Mouse (Mus musculus): ENCODE results near the gene Cmtm4. TPM values are rescaled to one million over a fixed set of nuclear protein-coding genes. Genes with fewer than 3 reads are reported as not detected.

Cmtm4 gene
- polyA plus RNA-seq, 1 experiment from 2014 or later: 2.6 TPM

DNA sequence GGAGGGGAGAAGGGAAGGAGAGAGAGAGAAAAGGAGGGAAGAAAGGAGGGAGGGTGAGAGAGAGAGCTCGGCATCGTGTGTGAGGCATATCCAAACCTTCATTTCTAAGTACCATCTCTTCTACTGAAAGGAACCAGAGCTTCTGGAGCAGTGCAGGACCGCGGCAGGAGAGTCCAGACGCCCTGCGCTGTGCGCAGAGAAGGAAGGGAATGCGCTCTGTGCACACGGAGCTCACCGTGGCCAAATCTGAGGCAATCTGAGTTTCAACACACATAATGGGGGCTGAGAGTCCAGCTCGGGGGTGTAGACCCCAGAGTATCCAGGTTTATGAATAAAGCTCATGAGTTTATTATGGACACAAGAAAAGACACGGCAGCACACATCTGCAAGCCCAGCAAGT, 26.0 kb downstream of the Cmtm4 start:
- peaks cover 24% of the 10 kb centered on the region for H3K4me1 ChIP-seq
- H3K36me3 ChIP-seq: no peaks in the 10 kb centered on the region
- no peak for ATAC-seq (replicated peaks)
- H3K9ac ChIP-seq (replicated peaks): no peak overlapping the region
- H3K4me2 ChIP-seq (replicated peaks): no peak overlapping the region
- WGBS: 69% methylated on average over 12 of the region's 12 CpGs
- 0 out of 2 replicates have a peak overlapping the region, but pooled peaks have one; percentile 49 for H3K27ac ChIP-seq (replicated peaks)
- H3K27me3 ChIP-seq: no peaks in the 10 kb centered on the region
- no peaks in the 10 kb centered on the region for H3K9me3 ChIP-seq
- H3K4me3 ChIP-seq: no peak overlapping the region

DNA sequence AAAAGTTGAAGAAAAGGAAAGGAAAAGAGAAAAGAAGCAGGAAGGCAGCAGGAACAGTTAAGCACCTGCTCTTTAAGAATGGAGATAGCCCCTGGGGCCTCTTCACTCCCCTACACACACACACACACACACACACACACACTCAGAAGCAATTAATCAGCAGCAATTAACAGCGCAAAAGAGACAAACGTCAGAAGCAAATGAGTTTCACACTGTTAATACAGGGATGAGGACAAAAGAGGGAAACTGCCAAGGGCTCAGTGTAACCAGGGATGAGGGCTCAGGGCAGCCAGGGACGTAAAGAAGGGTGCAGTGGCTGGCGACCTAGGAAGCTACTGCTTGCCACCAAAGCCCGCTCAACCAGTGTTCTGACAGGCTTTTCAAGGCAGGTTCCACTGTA, 28.2 kb downstream of the Cmtm4 start:
- H3K4me1 ChIP-seq: peaks cover 21% of the 10 kb centered on the region
- ATAC-seq (replicated peaks): peak; percentile 56; the same call in 1 of the 2 replicates
- WGBS: 8% methylated on average over 5 of the region's 5 CpGs
- no peak overlapping the region for H3K4me2 ChIP-seq (replicated peaks)
- H3K9ac ChIP-seq (replicated peaks): no peak overlapping the region
- peak overlapping the region; percentile 3; the same call in 1 of the 2 replicates for H3K27ac ChIP-seq (replicated peaks)
- no peaks in the 10 kb centered on the region for H3K9me3 ChIP-seq
- H3K4me3 ChIP-seq: no peak overlapping the region
- no peaks in the 10 kb centered on the region for H3K27me3 ChIP-seq
- H3K36me3 ChIP-seq: no peaks in the 10 kb centered on the region

DNA sequence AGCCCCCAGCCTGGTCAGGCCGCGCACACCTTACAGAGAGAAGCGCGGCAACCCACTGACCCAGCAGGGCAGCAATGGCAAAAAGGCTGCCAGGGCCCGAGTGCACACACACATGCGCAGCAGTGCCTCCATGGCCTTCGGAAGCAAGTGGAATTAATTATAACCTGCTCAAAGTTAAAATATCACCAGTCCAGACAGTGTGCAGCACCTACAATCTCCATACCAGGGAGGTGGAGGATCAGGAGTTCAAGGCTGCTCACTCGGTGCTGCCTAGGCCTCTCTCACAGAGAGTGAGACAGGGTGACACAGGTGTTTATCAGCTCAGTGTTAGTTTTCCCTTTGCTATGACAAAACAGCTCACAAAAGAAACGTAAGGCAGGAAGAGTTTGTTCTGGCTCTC, 29.9 kb downstream of the Cmtm4 start:
- H3K4me1 ChIP-seq: peaks cover 21% of the 10 kb centered on the region
- H3K9ac ChIP-seq (replicated peaks): no peak overlapping the region
- no peak overlapping the region for H3K27ac ChIP-seq (replicated peaks)
- ATAC-seq (replicated peaks): no peak
- no peak overlapping the region for H3K4me3 ChIP-seq
- WGBS: 93% methylated on average over 9 of the region's 9 CpGs
- H3K36me3 ChIP-seq: no peaks in the 10 kb centered on the region
- no peak overlapping the region for H3K4me2 ChIP-seq (replicated peaks)
- H3K27me3 ChIP-seq: no peaks in the 10 kb centered on the region
- H3K9me3 ChIP-seq: no peaks in the 10 kb centered on the region

DNA sequence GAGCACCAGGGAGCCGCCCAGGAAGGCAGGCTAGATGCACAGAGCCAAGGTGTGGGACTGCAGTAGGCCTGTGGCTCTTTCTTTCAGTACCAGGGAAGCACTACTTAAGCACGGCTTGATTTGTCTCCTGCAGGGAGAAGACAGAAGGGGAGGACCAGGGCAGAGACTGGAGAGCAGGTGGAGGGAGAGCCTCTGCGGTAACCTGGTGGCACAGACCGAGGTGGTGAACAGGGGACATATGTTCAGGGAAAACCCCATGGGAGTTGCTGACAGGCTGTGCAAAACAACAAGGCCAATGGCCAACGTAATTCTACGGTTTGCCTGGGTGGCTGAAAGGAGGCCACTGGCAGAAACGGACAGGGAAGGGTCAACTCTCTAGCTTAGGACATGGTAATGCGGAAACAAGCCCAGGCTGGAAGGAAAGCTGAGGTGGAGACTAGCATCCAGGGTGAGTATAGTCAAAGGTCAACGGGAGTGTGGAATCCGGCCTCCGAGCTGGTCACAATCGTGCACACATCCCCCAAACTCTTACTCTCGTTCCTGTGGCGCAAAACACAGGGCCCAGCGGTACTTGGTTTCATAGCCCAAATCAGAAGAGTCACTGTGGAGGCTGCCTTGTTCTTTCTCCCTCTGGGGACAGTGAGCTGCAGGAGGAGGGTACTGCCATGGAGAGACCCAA, 35.7 kb downstream of the Cmtm4 start:
- H3K4me2 ChIP-seq (replicated peaks): no peak overlapping the region
- WGBS: 66% methylated on average over 15 of the region's 15 CpGs
- no peak for ATAC-seq (replicated peaks)
- H3K36me3 ChIP-seq: 0 out of 2 replicates have a peak, but pooled peaks cover 3% of the 10 kb centered on the region
- H3K4me1 ChIP-seq: 0 out of 2 replicates have a peak, but pooled peaks cover 6% of the 10 kb centered on the region
- no peaks in the 10 kb centered on the region for H3K9me3 ChIP-seq
- no peak overlapping the region for H3K9ac ChIP-seq (replicated peaks)
- H3K27me3 ChIP-seq: no peaks in the 10 kb centered on the region
- no peak overlapping the region for H3K4me3 ChIP-seq
- no peak overlapping the region for H3K27ac ChIP-seq (replicated peaks)

DNA sequence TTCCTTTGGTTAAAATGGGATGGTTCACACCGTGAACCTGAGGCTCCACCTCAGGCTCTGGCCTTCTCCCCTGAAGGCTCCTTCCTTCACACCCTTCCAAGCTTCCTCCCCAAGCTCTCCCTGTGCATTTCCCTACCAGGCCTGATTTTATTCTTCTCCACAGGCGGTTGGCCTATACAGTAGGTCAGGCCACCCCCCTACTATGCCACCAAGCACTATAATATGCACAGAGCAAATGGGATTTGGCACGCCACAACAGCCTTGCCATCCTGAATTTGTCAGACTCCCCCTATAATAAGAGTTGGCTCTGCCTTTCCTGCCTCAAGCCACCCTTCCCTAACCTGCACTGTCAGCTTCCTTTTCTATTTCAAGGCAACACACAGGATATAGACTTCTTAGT, 37.0 kb downstream of the Cmtm4 start:
- H3K4me2 ChIP-seq (replicated peaks): no peak overlapping the region
- no peak overlapping the region for H3K9ac ChIP-seq (replicated peaks)
- no peak overlapping the region for H3K4me3 ChIP-seq
- H3K9me3 ChIP-seq: no peaks in the 10 kb centered on the region
- H3K36me3 ChIP-seq: peaks cover 8% of the 10 kb centered on the region; the same call in 1 of the 2 replicates
- no peak overlapping the region for H3K27ac ChIP-seq (replicated peaks)
- WGBS: 89% methylated on average over 3 of the region's 3 CpGs
- 0 out of 2 replicates have a peak, but pooled peaks cover 6% of the 10 kb centered on the region for H3K4me1 ChIP-seq
- ATAC-seq (replicated peaks): no peak
- no peaks in the 10 kb centered on the region for H3K27me3 ChIP-seq

DNA sequence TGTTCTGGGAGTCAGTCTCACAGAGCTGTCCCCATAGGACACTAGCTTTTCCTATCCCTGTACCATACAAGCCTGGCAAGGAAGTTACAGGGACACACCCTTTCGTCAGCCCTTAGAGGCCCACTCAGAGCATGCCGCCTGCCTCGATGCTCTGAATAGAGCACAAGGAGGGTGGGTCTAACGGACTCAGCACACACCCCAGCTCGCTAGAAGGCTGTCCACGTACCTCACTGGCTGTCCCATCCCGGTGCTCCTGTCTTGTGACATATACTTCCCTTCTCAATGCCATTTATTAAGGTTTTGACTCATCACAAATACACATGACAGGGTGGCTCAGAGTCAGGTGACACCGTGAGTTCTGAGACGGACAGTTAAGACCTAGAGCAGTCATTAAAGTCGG, 41.1 kb downstream of the Cmtm4 start:
- peaks cover 8% of the 10 kb centered on the region; the same call in 1 of the 2 replicates for H3K36me3 ChIP-seq
- 0 out of 2 replicates have a peak, but pooled peaks cover under 1% of the 10 kb centered on the region for H3K4me1 ChIP-seq
- H3K9ac ChIP-seq (replicated peaks): no peak overlapping the region
- H3K4me2 ChIP-seq (replicated peaks): no peak overlapping the region
- 93% methylated on average over 10 of the region's 10 CpGs for WGBS
- ATAC-seq (replicated peaks): no peak
- H3K4me3 ChIP-seq: no peak overlapping the region
- no peaks in the 10 kb centered on the region for H3K9me3 ChIP-seq
- H3K27ac ChIP-seq (replicated peaks): no peak overlapping the region
- H3K27me3 ChIP-seq: no peaks in the 10 kb centered on the region

DNA sequence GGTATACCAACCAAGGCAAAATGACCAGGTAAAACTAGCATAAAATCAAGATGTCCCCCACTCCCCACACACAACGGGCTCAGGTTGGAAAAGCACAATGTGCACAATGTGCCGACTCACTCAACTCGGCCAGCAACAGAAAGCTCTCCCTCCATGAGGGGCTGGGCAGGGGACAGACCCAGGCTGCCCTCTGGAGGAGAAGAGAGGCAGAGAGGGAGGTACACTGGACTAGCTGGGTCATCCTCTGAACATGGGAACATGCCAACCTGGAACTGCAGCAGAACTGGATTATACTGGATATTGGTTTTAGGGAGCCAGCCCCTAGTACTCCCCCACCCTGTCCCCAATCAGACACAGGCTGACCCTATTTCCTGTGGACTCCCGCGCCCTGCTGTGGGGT, 42.4 kb downstream of the Cmtm4 start:
- Histone ChIP-seq H3K27me3 (no peaks in the 10 kb centered on the region), H3K9me3 (no peaks in the 10 kb centered on the region), H3K9ac (replicated peaks) (no peak overlapping the region), H3K27ac (replicated peaks) (no peak overlapping the region), H3K4me3 (no peak overlapping the region), H3K36me3 (peaks cover 8% of the 10 kb centered on the region; the same call in 1 of the 2 replicates), H3K4me2 (replicated peaks) (no peak overlapping the region), H3K4me1 (no peaks in the 10 kb centered on the region)
- ATAC-seq (replicated peaks): peak; percentile 57; the same call in 1 of the 2 replicates
- 57% methylated on average over 5 of the region's 5 CpGs for WGBS

DNA sequence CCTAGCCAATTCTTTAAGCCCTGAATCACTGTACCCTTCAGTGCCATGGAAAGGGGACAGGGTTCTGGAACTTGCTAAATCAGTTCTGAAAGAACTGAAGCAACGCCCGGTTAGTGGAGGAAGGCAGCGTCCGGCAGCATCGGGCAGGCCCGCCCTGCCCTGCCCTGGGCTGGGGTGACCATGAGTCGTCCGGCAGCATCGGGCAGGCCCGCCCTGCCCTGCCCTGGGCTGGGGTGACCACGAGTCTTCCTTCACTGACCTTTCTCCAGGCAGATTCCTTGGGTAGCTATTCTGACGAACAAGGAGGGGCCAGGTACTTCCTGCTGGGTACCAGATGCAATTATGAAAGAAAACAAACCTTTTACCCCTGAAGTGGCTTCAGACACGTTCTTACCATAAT, 45.6 kb downstream of the Cmtm4 start:
- H3K9me3 ChIP-seq: no peaks in the 10 kb centered on the region
- no peak overlapping the region for H3K4me3 ChIP-seq
- H3K27me3 ChIP-seq: no peaks in the 10 kb centered on the region
- WGBS: 86% methylated on average over 13 of the region's 13 CpGs
- ATAC-seq (replicated peaks): no peak
- peaks cover 5% of the 10 kb centered on the region; the same call in 1 of the 2 replicates for H3K36me3 ChIP-seq
- no peak overlapping the region for H3K4me2 ChIP-seq (replicated peaks)
- no peak overlapping the region for H3K27ac ChIP-seq (replicated peaks)
- H3K9ac ChIP-seq (replicated peaks): no peak overlapping the region
- no peaks in the 10 kb centered on the region for H3K4me1 ChIP-seq

DNA sequence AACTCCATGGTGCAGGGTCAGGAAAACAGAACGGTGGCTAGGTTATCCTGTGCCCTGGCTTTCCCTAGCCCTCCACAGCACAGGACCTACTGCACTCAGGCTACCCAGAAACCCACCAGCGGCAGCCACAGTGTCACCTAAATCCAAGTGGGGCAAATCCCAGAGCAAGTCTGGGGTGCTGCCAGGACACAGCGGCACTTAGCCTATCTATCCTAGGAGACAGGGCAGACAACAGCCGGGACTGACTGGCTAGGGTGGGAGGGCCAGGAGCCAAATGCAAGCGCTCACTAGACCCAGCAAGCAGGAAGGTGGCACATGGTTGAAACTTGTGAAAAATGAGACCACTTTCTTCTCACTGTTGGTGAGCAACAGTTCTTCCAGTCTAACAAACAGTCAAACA, 46.6 kb downstream of the Cmtm4 start:
- 88% methylated on average over 5 of the region's 5 CpGs for WGBS
- Histone ChIP-seq H3K4me1 (no peaks in the 10 kb centered on the region), H3K27me3 (no peaks in the 10 kb centered on the region), H3K9me3 (no peaks in the 10 kb centered on the region), H3K27ac (replicated peaks) (no peak overlapping the region), H3K36me3 (no peaks in the 10 kb centered on the region; the same call in 1 of the 2 replicates), H3K4me2 (replicated peaks) (no peak overlapping the region), H3K9ac (replicated peaks) (no peak overlapping the region), H3K4me3 (no peak overlapping the region)
- no peak for ATAC-seq (replicated peaks)

DNA sequence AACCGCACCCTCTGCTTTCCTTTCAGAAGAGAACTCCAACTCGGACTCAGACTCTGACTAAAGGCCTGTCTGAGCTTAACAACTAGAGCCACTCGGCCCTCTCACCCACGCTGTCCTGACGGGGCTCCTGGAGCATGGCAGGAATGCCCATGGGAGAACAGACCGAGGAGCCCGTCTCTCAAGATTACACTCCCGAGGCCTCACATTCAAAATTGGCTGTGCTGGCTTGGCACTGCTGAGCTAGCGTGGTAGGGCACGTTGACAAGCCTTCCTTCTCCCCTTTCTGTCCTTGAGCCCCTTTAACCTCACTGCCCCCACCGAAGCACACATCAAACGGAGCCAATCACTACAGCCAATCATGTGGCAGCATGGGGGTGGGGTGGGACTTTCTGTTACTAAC, 48.9 kb downstream of the Cmtm4 start:
- Histone ChIP-seq H3K27ac (replicated peaks) (no peak overlapping the region), H3K36me3 (no peaks in the 10 kb centered on the region; the same call in 1 of the 2 replicates), H3K9me3 (no peaks in the 10 kb centered on the region), H3K4me1 (no peaks in the 10 kb centered on the region), H3K4me3 (no peak overlapping the region), H3K27me3 (no peaks in the 10 kb centered on the region), H3K9ac (replicated peaks) (no peak overlapping the region), H3K4me2 (replicated peaks) (no peak overlapping the region)
- no peak for ATAC-seq (replicated peaks)
- WGBS: 58% methylated on average over 12 of the region's 12 CpGs

DNA sequence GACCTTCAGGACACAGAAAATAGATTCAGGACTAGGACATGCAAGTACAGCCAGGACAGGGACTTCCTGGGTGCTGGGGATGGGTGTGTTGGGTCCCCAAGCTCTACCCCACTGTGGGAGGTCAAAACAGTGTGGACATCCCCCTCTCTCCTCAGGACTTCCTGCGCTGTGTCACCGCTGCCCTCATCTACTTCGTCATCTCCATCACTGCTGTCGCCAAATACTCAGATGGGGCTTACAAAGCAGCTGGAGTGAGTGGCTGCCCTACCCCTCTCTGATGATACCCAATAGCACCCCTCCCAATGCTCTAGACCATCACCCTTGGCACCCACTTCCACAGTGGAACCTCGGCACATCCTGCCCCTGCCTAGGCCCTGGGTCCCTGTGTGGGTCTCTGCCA, 51.0 kb downstream of the Cmtm4 start:
- WGBS: 96% methylated on average over 5 of the region's 5 CpGs
- no peak overlapping the region for H3K4me2 ChIP-seq (replicated peaks)
- no peak for ATAC-seq (replicated peaks)
- no peaks in the 10 kb centered on the region for H3K27me3 ChIP-seq
- no peaks in the 10 kb centered on the region for H3K9me3 ChIP-seq
- no peak overlapping the region for H3K4me3 ChIP-seq
- H3K4me1 ChIP-seq: peaks cover 16% of the 10 kb centered on the region
- no peak overlapping the region for H3K9ac ChIP-seq (replicated peaks)
- H3K36me3 ChIP-seq: no peaks in the 10 kb centered on the region; the same call in 1 of the 2 replicates
- no peak overlapping the region for H3K27ac ChIP-seq (replicated peaks)

DNA sequence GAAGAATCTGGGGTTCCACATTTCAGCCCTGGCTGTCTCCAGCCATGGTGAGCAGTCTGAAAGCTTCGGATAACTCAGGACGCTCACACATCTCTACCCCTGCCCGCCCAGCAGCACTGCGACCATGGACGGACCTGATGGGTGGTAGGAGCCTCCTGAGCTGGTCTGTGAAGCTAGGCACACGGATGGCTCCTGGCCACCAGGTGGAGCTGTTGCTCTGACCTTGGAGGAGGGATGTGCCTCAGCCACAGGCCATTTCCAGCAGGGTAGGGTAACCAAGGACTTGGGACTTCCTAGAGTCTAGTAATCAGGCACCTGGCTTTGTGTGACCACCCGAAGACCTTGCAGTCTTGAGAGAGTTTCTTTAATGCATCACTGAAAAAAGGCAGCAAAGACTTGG, 51.6 kb downstream of the Cmtm4 start:
- Histone ChIP-seq H3K9ac (replicated peaks) (no peak overlapping the region), H3K4me2 (replicated peaks) (no peak overlapping the region), H3K27ac (replicated peaks) (no peak overlapping the region), H3K9me3 (no peaks in the 10 kb centered on the region), H3K27me3 (no peaks in the 10 kb centered on the region), H3K36me3 (no peaks in the 10 kb centered on the region; the same call in 1 of the 2 replicates), H3K4me3 (no peak overlapping the region), H3K4me1 (peaks cover 16% of the 10 kb centered on the region)
- 12% methylated on average over 7 of the region's 7 CpGs for WGBS
- ATAC-seq (replicated peaks): peak; percentile 52

DNA sequence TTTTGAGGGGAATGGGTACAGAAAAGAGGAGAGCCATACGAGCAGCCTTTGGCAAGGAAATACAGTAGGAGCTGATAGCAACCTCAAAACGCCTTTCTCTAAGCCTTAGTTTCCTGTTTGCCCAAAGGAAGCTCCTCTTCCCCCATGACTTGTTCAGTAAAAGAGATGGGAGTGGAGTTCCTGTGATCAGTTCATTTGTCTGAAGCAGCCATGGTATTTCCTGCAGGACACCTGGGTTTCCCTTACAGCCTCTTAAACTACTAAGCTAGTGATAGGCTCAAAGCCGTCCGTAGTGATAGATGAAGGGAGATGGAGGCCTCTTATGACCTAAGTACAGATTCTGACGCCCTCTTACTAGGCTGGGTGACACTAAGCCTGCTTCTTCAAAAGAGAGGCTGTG, 53.2 kb downstream of the Cmtm4 start:
- no peaks in the 10 kb centered on the region for H3K27me3 ChIP-seq
- 88% methylated on average over 5 of the region's 5 CpGs for WGBS
- no peak overlapping the region for H3K4me2 ChIP-seq (replicated peaks)
- H3K4me1 ChIP-seq: peaks cover 16% of the 10 kb centered on the region
- no peak overlapping the region for H3K4me3 ChIP-seq
- no peak for ATAC-seq (replicated peaks)
- no peak overlapping the region for H3K9ac ChIP-seq (replicated peaks)
- H3K9me3 ChIP-seq: no peaks in the 10 kb centered on the region
- H3K27ac ChIP-seq (replicated peaks): no peak overlapping the region
- H3K36me3 ChIP-seq: no peaks in the 10 kb centered on the region
